Mouse (Mus musculus) forebrain, embryonic 10.5 days (tissue): ENCODE results near the gene Phactr1. TPM values are rescaled to one million over a fixed set of nuclear protein-coding genes. Genes with fewer than 3 reads are reported as not detected.

Experiments used
- DNase-seq: peaks from one replicate; pipeline ENCODE4 v3.0.0-alpha.2; 2017; ENCODE audit warnings: low spot score; ENCODE audit errors: extremely low spot score
- H3K27ac ChIP-seq: fragments of 300-500 bp; sonication (generic); 2 replicates; pipeline ENCODE4 v1.5.1; 2016; ENCODE audit warnings: mild to moderate bottlenecking
- H3K27me3 ChIP-seq: fragments of 300-500 bp; sonication (generic); 2 replicates; pipeline ENCODE4 v1.6.1; 2016; ENCODE audit warnings: mild to moderate bottlenecking; ENCODE audit not compliant: poor library complexity, severe bottlenecking
- H3K36me3 ChIP-seq: fragments of 300-500 bp; sonication (generic); replicated peaks from 2 replicates; pipeline ENCODE4 v1.6.1; 2016; ENCODE audit warnings: mild to moderate bottlenecking, moderate library complexity
- H3K4me1 ChIP-seq: fragments of 300-500 bp; sonication (generic); 2 replicates; pipeline ENCODE4 v1.6.1; 2016
- H3K4me3 ChIP-seq: fragments of 300-500 bp; sonication (generic); 2 replicates; pipeline ENCODE4 v1.5.1; 2016; ENCODE audit warnings: mild to moderate bottlenecking, moderate library complexity
- H3K9me3 ChIP-seq: fragments of 300-500 bp; sonication (generic); 2 replicates; pipeline ENCODE4 v1.6.1; 2016; ENCODE audit warnings: mild to moderate bottlenecking, moderate library complexity
- WGBS: fragments of 180-500 bp; shearing (Covaris S2); methylation state at CpG from one replicate; pipeline ENCODE4 v1.1.7; 2016; 5-methylcytosine and 5-hydroxymethylcytosine counted together
- polyA plus RNA-seq: library from polyadenylated mRNA; unstranded; fragments of >200 nt; fragmentation: Nextera tagmentation; extraction: Ambion mirVana; gene quantifications from 2 replicates; pipeline ENCODE4 v1.2.1, GENCODE M21; 2016

Phactr1 gene
- polyA plus RNA-seq, 1 experiment from 2014 or later, result 5.5 TPM

DNA sequence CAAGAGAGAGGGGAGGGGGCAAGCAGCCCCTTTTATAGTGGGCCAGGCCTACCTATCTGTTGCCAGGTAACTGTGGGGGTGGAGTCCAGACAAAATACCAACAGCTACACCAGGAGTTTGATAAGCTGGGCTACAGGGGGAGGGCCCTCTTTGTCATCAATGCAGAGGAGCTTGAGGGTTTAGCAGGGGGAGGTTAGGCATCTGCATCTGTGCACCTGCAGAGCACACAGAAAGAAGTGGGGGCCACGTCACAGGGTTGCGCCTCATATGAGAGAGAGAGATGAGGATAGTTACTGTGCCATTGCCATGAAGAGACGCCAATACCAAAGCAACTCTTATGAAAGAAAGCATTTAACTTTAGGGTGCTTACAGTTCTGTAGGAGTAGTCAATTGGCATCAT, 496.3 kb downstream of the Phactr1 start:
- 96% methylated on average over 3 of the region's 3 CpGs for WGBS
- no peak for DNase-seq
- no peaks in the 10 kb centered on the region for H3K36me3 ChIP-seq
- H3K4me1 ChIP-seq, result peaks cover 21% of the 10 kb centered on the region
- no peak overlapping the region for H3K4me3 ChIP-seq
- no peaks in the 10 kb centered on the region for H3K9me3 ChIP-seq
- peaks cover 6% of the 10 kb centered on the region; the same call in 1 of the 2 replicates for H3K27me3 ChIP-seq
- no peak overlapping the region for H3K27ac ChIP-seq

GRCm38 (mm10) chr13:43177317-43177716, 496.9 kb downstream of the Phactr1 start:
- 92% methylated on average over 7 of the region's 7 CpGs for WGBS
- H3K9me3 ChIP-seq, result no peaks in the 10 kb centered on the region

GRCm38 (mm10) chr13:43181104-43181503, 500.7 kb downstream of the Phactr1 start:
- Histone ChIP-seq H3K27me3 (peaks cover 9% of the 10 kb centered on the region; the same call in 1 of the 2 replicates), H3K4me3 (no peak overlapping the region), H3K27ac (peak overlapping the region; percentile 35; the same call in 1 of the 2 replicates), H3K4me1 (peaks cover 36% of the 10 kb centered on the region), H3K9me3 (no peaks in the 10 kb centered on the region), H3K36me3 (no peaks in the 10 kb centered on the region)
- 63% methylated on average over 7 of the region's 7 CpGs for WGBS
- no peak for DNase-seq

More at GRCm38 (mm10) chr13:43177317-43177716, 496.9 kb downstream of the Phactr1 start:
- no peak overlapping the region for H3K27ac ChIP-seq
- no peak overlapping the region for H3K4me3 ChIP-seq
- H3K4me1 ChIP-seq, result peaks cover 18% of the 10 kb centered on the region
- H3K27me3 ChIP-seq, result peaks cover 9% of the 10 kb centered on the region; the same call in 1 of the 2 replicates
- H3K36me3 ChIP-seq, result no peaks in the 10 kb centered on the region
- no peak for DNase-seq

DNA sequence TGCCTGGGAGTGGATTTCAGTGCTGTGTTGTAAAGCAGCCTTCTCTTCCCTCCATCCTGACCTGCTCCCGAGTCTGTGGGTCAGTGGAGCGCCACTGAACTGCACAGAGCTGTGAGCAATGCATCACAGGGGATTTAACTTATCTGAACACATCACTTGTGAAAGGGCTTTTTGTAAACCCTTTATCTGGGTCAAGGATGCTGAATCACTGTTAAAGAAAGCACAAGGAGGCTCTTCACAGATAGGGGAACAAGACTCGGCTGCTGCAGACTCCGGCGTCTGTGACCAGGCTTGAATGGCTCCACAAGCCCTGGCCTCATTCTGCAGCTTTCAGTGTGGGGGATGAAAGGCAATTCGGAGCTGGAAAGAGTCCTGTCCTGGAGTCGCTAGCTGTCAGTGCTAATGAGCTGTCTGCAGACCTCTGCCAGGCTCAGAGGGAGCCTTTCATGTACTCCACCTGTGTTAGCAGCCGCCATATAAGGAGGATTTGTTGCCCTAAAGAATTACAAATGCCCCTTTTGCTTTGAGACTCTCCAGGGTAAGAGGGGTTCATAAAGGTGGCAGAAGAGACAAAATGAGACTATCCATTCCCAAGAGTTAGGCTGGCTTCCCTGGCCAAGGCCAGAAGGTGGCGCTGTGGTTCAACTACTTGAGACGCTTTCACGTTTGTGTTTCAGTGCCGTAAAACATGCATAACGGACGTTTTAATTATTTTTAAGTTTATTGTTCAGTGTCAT, 502.2 kb downstream of the Phactr1 start:
- no peaks in the 10 kb centered on the region for H3K36me3 ChIP-seq
- no peaks in the 10 kb centered on the region; the same call in 1 of the 2 replicates for H3K9me3 ChIP-seq
- 23% methylated on average over 14 of the region's 14 CpGs for WGBS
- peaks cover 36% of the 10 kb centered on the region for H3K4me1 ChIP-seq
- peak; percentile 83 for DNase-seq
- peak overlapping the region; percentile 41 for H3K4me3 ChIP-seq
- H3K27ac ChIP-seq, result peak overlapping the region; percentile 80
- peaks cover 9% of the 10 kb centered on the region; the same call in 1 of the 2 replicates for H3K27me3 ChIP-seq

- WGBS, result 67% methylated on average over 8 of the region's 8 CpGs
- Histone ChIP-seq H3K9me3 (no peaks in the 10 kb centered on the region; the same call in 1 of the 2 replicates), H3K27ac (peak overlapping the region; percentile 80), H3K4me1 (peaks cover 36% of the 10 kb centered on the region), H3K36me3 (no peaks in the 10 kb centered on the region), H3K4me3 (peak overlapping the region; percentile 41), H3K27me3 (peaks cover 9% of the 10 kb centered on the region; the same call in 1 of the 2 replicates)
- peak; percentile 27 for DNase-seq
Observed at GRCm38 (mm10) chr13:43183248-43184055, 503.0 kb downstream of the Phactr1 start.

DNA sequence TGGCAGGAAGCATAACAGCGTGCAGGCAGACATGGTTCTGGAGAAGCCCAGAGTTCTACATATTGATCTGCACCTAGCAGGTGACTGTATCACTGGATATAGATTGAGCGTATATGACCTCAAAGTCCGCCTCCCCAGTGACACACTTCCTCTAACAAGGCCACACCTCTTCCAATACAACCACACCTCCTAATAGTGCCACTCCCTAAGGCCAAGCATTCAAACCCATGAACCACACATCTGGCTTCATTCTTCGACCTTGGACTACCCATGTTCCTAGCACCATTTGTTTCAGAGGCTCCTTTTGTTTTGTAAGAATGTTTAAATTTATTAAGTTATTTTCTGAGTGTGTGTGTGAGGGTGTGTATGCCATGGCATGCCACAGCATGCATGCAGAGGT, 507.3 kb downstream of the Phactr1 start:
- no peak for DNase-seq
- H3K27me3 ChIP-seq, result no peaks in the 10 kb centered on the region
- peaks cover 35% of the 10 kb centered on the region for H3K4me1 ChIP-seq
- no peaks in the 10 kb centered on the region for H3K36me3 ChIP-seq
- 94% methylated on average over 4 of the region's 4 CpGs for WGBS
- no peak overlapping the region for H3K4me3 ChIP-seq
- H3K27ac ChIP-seq, result no peak overlapping the region
- no peaks in the 10 kb centered on the region; the same call in 1 of the 2 replicates for H3K9me3 ChIP-seq
